Mouse (Mus musculus): Measurements from ENCODE around the gene Gm6377.

The Gm6377 gene

GRCm38 (mm10) chrX:109196468-109196867 lies at the start of gene Gm6377:
Gene Gm6377, plus strand, starts transcription at chrX:109196756.
- DNase-seq, result no peak

GRCm38 (mm10) chrX:109147108-109147507 lies 49.4 kb upstream of the Gm6377 start:
- no peak for DNase-seq

GRCm38 (mm10) chrX:109151228-109151627 lies 45.3 kb upstream of the Gm6377 start:
- no peak for DNase-seq

- no peak for DNase-seq
These were observed 36.2 kb upstream of the Gm6377 start for GRCm38 (mm10) chrX:109160326-109160725.

- DNase-seq, result no peak
These were observed 35.7 kb upstream of the Gm6377 start for GRCm38 (mm10) chrX:109160901-109161300.

DNA sequence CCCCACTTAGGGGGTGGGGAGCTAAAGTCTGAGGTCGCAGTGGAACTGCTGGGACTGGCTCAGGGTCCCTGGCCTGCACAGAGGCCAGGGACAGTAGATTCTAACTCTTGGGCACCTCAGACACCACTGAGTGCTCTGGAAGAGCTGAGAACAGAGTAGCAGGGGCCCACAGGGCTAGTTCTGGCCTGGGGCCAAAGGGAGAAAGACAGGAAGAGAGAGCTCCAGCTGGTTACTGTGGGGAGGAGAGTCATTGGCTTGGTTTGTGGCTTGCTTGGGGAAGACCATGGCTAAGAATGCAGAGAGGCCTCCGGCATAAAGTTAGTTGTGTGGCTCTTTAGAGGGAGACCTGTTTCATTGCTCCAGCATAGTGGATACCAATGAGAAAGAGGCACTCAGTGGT lies 21.5 kb upstream of the Gm6377 start:
- DNase-seq, result peak; percentile 24

DNA sequence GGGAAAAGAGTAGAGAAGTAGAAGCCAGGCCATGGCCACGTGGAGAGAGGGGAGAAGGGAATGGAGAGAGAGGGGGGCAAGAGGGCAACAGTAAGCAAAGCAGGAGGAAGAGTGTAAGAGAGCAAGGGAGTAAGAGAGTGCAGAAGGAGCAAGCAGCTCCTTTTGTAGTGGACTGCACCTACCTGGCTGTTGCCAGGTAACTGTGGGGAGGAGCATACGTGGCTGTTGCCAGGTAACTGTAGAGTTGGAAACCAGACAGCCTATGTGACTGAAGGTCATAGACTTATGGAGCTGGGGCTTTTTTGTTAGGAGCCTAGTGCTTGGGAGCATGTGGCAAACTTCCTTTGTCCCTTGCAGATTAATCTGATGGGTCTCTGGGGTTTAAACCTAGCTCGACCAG lies 21.1 kb upstream of the Gm6377 start:
- no peak for DNase-seq

- no peak for DNase-seq
These were observed 11.7 kb upstream of the Gm6377 start for GRCm38 (mm10) chrX:109184706-109185478.

GRCm38 (mm10) chrX:109189607-109190006 lies 6.9 kb upstream of the Gm6377 start:
- no peak for DNase-seq

- DNase-seq, result peak; percentile 61
These were observed 5.6 kb upstream of the Gm6377 start for GRCm38 (mm10) chrX:109190969-109191368.

- peak; percentile 16 for DNase-seq
These were observed 5.1 kb upstream of the Gm6377 start for GRCm38 (mm10) chrX:109191436-109191835.

DNA sequence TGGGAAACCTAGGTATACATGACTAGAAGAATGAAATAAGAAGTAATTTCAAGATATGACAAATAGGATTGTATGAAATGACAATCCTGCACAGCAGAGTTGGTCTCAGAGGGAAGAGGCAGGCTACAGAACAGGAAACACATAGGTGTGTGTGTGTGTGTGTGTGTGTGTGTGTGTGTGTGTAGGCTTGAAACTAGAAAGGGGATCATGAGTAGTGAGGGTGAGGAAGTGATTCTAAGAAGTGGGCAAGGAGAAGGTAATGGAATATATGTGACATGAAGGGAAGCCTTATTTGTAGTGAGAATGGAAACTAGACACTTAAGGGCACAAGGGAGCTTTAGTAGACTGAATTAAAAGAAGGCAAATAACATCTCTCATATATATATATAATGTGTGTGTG lies 11.3 kb downstream of the Gm6377 start:
- DNase-seq, result no peak

DNA sequence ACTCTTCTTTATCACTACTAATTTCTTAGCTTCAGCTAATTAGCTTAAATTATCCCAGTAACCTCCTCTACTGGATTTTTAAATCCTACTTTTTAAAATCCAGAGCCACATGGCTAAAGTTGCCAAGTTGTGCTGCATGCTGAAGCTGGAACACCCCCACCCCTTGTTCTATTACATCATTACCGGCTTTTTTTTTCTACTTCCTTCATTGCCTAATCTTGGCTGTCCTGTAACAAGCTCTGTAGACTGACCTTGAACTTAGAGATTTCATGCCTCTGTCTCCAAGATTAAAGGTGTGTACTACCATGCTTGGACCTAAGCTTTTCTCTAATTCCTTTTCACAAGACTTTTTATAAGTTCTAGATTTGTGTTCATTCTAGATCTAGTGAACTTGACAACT lies 32.2 kb downstream of the Gm6377 start:
- no peak for DNase-seq

- DNase-seq, result no peak
These were observed 39.0 kb downstream of the Gm6377 start for GRCm38 (mm10) chrX:109235383-109236036.

DNA sequence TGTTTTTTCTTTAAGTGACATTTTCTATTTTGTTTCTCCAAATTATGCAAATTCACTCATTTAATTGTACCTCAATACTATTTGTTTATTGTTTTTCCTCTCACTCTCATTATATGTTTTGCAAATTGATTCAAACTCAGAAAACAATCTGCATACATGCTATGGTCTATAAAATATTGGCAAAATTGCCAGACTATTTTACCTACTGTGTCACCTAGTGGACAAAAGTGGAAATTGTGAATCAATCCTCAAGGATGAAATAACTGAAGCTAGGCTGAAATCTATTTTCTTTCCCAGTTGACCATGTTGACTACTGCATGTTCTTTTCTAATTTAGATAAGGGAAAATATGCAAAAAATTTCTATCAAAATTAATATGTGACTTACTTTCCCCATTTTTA lies 41.6 kb downstream of the Gm6377 start:
- no peak for DNase-seq
